Mouse (Mus musculus): Measurements from ENCODE around the gene Ubash3a. TPM values are rescaled to one million over a fixed set of nuclear protein-coding genes. Genes with fewer than 3 reads are reported as not detected.

Ubash3a gene
- polyA plus RNA-seq, 2 experiments, result 8.4 to 11.8 TPM

GRCm38 (mm10) chr17:31195207-31195606 lies 12.5 kb upstream of the Ubash3a start:
- Histone ChIP-seq H3K27ac (no peak overlapping the region), H3K4me1 (replicated peaks; ENCODE audit: control insufficient read depth in 2 of 2, insufficient read depth in 2 of 2, low read length in 1 of 2) (peaks cover 0 to 11% of the 10 kb centered on the region in 2 experiments; a peak in 2 of 4 replicates), H3K4me3 (ENCODE audit: insufficient read depth in 1 of 2, low read depth in 2 of 2, low read length in 2 of 2) (no peak overlapping the region), H3K9me3 (ENCODE audit: control insufficient read depth, low read length) (no peaks in the 10 kb centered on the region), H3K27me3 (ENCODE audit: control insufficient read depth, insufficient read depth, low read length) (no peaks in the 10 kb centered on the region), H3K36me3 (replicated peaks; ENCODE audit: control insufficient read depth, insufficient read depth, low read depth) (no peaks in the 10 kb centered on the region), H3K9ac (replicated peaks) (no peak overlapping the region), H3K4me2 (ENCODE audit: low read depth) (no peak overlapping the region)
- DNase-seq (ENCODE audit: low read depth in 3 of 3, low spot score in 3 of 3) (no peak), ATAC-seq (ENCODE audit: insufficient read depth) (peak; percentile 33; the same call in 1 of the 2 replicates)
- TF ChIP-seq EP300 (IDR thresholded peaks at IDR 0.05; ENCODE audit: low read depth), result no peak
- TF ChIP-seq CTCF (IDR thresholded peaks at IDR 0.05; ENCODE audit: low read depth), result no peak
- WGBS (ENCODE audit: insufficient replicate concordance), result 45% methylated on average over 6 of the region's 6 CpGs

GRCm38 (mm10) chr17:31196283-31196682 lies 11.4 kb upstream of the Ubash3a start:
- WGBS (ENCODE audit: insufficient replicate concordance), result 69% methylated on average over 7 of the region's 7 CpGs
- no peak for ATAC-seq (ENCODE audit: insufficient read depth)
- Histone ChIP-seq H3K27me3 (ENCODE audit: control insufficient read depth, insufficient read depth, low read length) (no peaks in the 10 kb centered on the region), H3K36me3 (replicated peaks; ENCODE audit: control insufficient read depth, insufficient read depth, low read depth) (no peaks in the 10 kb centered on the region), H3K4me1 (replicated peaks; ENCODE audit: control insufficient read depth in 2 of 2, insufficient read depth in 2 of 2, low read length in 1 of 2) (peaks cover 0 to 11% of the 10 kb centered on the region in 2 experiments; a peak in 2 of 4 replicates), H3K27ac (no peak overlapping the region), H3K9ac (replicated peaks) (no peak overlapping the region), H3K4me2 (ENCODE audit: low read depth) (no peak overlapping the region), H3K9me3 (ENCODE audit: control insufficient read depth, low read length) (no peaks in the 10 kb centered on the region), H3K4me3 (ENCODE audit: insufficient read depth in 1 of 2, low read depth in 2 of 2, low read length in 2 of 2) (no peak overlapping the region)
- TF ChIP-seq CTCF (IDR thresholded peaks at IDR 0.05; ENCODE audit: low read depth) (no peak), EP300 (IDR thresholded peaks at IDR 0.05; ENCODE audit: low read depth) (no peak)
- DNase-seq (ENCODE audit: low read depth in 3 of 3, low spot score in 3 of 3), result no peak

- no peak for DNase-seq (ENCODE audit: low read depth in 3 of 3, low spot score in 3 of 3)
- Histone ChIP-seq H3K4me2 (ENCODE audit: low read depth) (no peak within 1 kb of the TSS), H3K9me3 (ENCODE audit: control insufficient read depth, low read length) (no peaks in the 10 kb centered on the region), H3K36me3 (replicated peaks; ENCODE audit: control insufficient read depth, insufficient read depth, low read depth) (no peaks in the 10 kb centered on the region), H3K9ac (replicated peaks) (no peak within 1 kb of the TSS), H3K27ac (no peak within 1 kb of the TSS), H3K27me3 (ENCODE audit: control insufficient read depth, insufficient read depth, low read length) (no peaks in the 10 kb centered on the region), H3K4me3 (ENCODE audit: insufficient read depth in 1 of 2, low read depth in 2 of 2, low read length in 2 of 2) (no peak within 1 kb of the TSS), H3K4me1 (replicated peaks; ENCODE audit: control insufficient read depth in 2 of 2, insufficient read depth in 2 of 2, low read length in 1 of 2) (peaks cover 0 to 11% of the 10 kb centered on the region in 2 experiments; a peak in 2 of 4 replicates)
- ATAC-seq (ENCODE audit: insufficient read depth), result no peak
- WGBS (ENCODE audit: insufficient replicate concordance), result 70% methylated on average over 11 of the region's 11 CpGs
- TF ChIP-seq EP300 (IDR thresholded peaks at IDR 0.05; ENCODE audit: low read depth) (no peak), CTCF (IDR thresholded peaks at IDR 0.05; ENCODE audit: low read depth) (no peak)
Measured at GRCm38 (mm10) chr17:31198877-31199276, 8.8 kb upstream of the Ubash3a start, which contains the start of gene Tmprss3. Gene Tmprss3, minus strand, starts transcription at chr17:31198977.

GRCm38 (mm10) chr17:31208654-31209053 lies 981 bp downstream of the Ubash3a start:
- Histone ChIP-seq H3K4me3 (ENCODE audit: insufficient read depth in 1 of 2, low read depth in 2 of 2, low read length in 2 of 2) (peak overlapping the region; percentile 55 to 65), H3K36me3 (replicated peaks; ENCODE audit: control insufficient read depth, insufficient read depth, low read depth) (no peaks in the 10 kb centered on the region), H3K27me3 (ENCODE audit: control insufficient read depth, insufficient read depth, low read length) (no peaks in the 10 kb centered on the region), H3K4me1 (replicated peaks; ENCODE audit: control insufficient read depth in 2 of 2, insufficient read depth in 2 of 2, low read length in 1 of 2) (peaks cover 0 to 32% of the 10 kb centered on the region in 2 experiments; a peak in 3 of 4 replicates), H3K27ac (peak overlapping the region; percentile 51), H3K9ac (replicated peaks) (peak overlapping the region; percentile 71), H3K9me3 (ENCODE audit: control insufficient read depth, low read length) (no peaks in the 10 kb centered on the region), H3K4me2 (ENCODE audit: low read depth) (peak overlapping the region; percentile 79)
- ATAC-seq (ENCODE audit: insufficient read depth), result no peak
- no peak for DNase-seq (ENCODE audit: low read depth in 3 of 3, low spot score in 3 of 3)
- WGBS (ENCODE audit: insufficient replicate concordance), result 22% methylated on average over 8 of the region's 8 CpGs
- TF ChIP-seq EP300 (IDR thresholded peaks at IDR 0.05; ENCODE audit: low read depth) (no peak), CTCF (IDR thresholded peaks at IDR 0.05; ENCODE audit: low read depth) (no peak)

- H3K4me1 ChIP-seq (replicated peaks; ENCODE audit: control insufficient read depth in 2 of 2, insufficient read depth in 2 of 2, low read length in 1 of 2), result peaks cover 0 to 32% of the 10 kb centered on the region in 2 experiments; a peak in 3 of 4 replicates
Measured at GRCm38 (mm10) chr17:31209376-31209930, 1.8 kb downstream of the Ubash3a start.

More at GRCm38 (mm10) chr17:31209376-31209930, 1.8 kb downstream of the Ubash3a start:
- 76% methylated on average over 11 of the region's 11 CpGs for WGBS (ENCODE audit: insufficient replicate concordance)
- ATAC-seq (ENCODE audit: insufficient read depth), result no peak
- no peaks in the 10 kb centered on the region for H3K36me3 ChIP-seq (replicated peaks; ENCODE audit: control insufficient read depth, insufficient read depth, low read depth)
- peak overlapping the region; percentile 79 for H3K4me2 ChIP-seq (ENCODE audit: low read depth)
- no peaks in the 10 kb centered on the region for H3K9me3 ChIP-seq (ENCODE audit: control insufficient read depth, low read length)
- H3K9ac ChIP-seq (replicated peaks), result no peak overlapping the region
- no peaks in the 10 kb centered on the region for H3K27me3 ChIP-seq (ENCODE audit: control insufficient read depth, insufficient read depth, low read length)
- TF ChIP-seq EP300 (IDR thresholded peaks at IDR 0.05; ENCODE audit: low read depth), result no peak
- TF ChIP-seq CTCF (IDR thresholded peaks at IDR 0.05; ENCODE audit: low read depth), result no peak
- DNase-seq (ENCODE audit: low read depth in 3 of 3, low spot score in 3 of 3), result no peak
- peak overlapping the region in 1 of 2 experiments; percentile 55; a peak in 1 of 4 replicates for H3K4me3 ChIP-seq (ENCODE audit: insufficient read depth in 1 of 2, low read depth in 2 of 2, low read length in 2 of 2)
- H3K27ac ChIP-seq, result peak overlapping the region; percentile 65; the same call in 1 of the 2 replicates

Measured in liver, embryonic 14.5 days (tissue).